Mouse (Mus musculus) heart, embryonic 10.5 days (tissue): ENCODE data around the gene Dpysl5. TPM values are rescaled to one million over a fixed set of nuclear protein-coding genes. Genes with fewer than 3 reads are reported as not detected.
A peak's percentile ranks its signal among the peaks of the same experiment; 100 is the strongest.

ENCODE experiments used
- DNase-seq: peaks from one replicate; pipeline ENCODE4 v3.0.0-alpha.2; 2017; ENCODE audit warnings: low spot score
- H3K27ac ChIP-seq: fragments of 300-500 bp; sonication (generic); 2 replicates; pipeline ENCODE4 v1.5.1; 2016; ENCODE audit warnings: mild to moderate bottlenecking
- H3K27me3 ChIP-seq: fragments of 300-500 bp; sonication (generic); 2 replicates; pipeline ENCODE4 v1.6.1; 2016; ENCODE audit warnings: mild to moderate bottlenecking; ENCODE audit not compliant: poor library complexity, insufficient read depth, severe bottlenecking
- H3K36me3 ChIP-seq: fragments of 300-500 bp; sonication (generic); 2 replicates; pipeline ENCODE4 v1.6.1; 2016; ENCODE audit warnings: mild to moderate bottlenecking, moderate library complexity
- H3K4me1 ChIP-seq: fragments of 300-500 bp; sonication (generic); 2 replicates; pipeline ENCODE4 v1.6.1; 2016; ENCODE audit warnings: mild to moderate bottlenecking
- H3K4me3 ChIP-seq: fragments of 300-500 bp; sonication (generic); 2 replicates; pipeline ENCODE4 v1.5.1; 2016; ENCODE audit warnings: mild to moderate bottlenecking, moderate library complexity
- H3K9me3 ChIP-seq: fragments of 300-500 bp; sonication (generic); 2 replicates; pipeline ENCODE4 v1.6.1; 2016; ENCODE audit warnings: mild to moderate bottlenecking, moderate library complexity
- WGBS: fragments of 180-500 bp; shearing (Covaris S2); methylation state at CpG from one replicate; pipeline ENCODE4 v1.1.7; 2016; 5-methylcytosine and 5-hydroxymethylcytosine counted together
- polyA plus RNA-seq: library from polyadenylated mRNA; unstranded; fragments of >200 nt; fragmentation: Nextera tagmentation; extraction: Ambion mirVana; gene quantifications from 2 replicates; pipeline ENCODE4 v1.2.1, GENCODE M21; 2016

Gene Dpysl5
- polyA plus RNA-seq, 1 experiment from 2014 or later = 5.6 TPM

DNA sequence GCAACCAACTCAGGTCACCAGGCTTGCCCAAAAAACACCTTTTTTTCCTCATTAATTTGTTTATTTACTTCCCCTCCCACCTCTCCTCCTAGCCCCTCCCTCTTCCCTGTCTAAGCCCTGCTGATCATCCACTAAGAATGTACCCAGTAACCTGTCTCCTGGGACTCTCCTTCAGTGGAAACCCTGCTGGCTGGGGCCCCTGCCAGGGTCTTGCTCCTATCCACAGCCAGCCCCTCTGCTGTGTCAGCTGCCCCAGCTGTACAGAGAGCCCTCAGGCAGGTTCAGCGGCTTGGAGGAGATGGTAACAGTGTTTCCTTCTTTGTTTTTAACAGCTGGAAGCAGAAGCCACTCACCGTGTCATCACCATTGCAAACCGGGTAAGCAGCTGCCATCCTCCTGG is 69.8 kb downstream of the Dpysl5 start:
- H3K36me3 ChIP-seq = no peaks in the 10 kb centered on the region
- no peak overlapping the region; the same call in 1 of the 2 replicates for H3K27ac ChIP-seq
- DNase-seq = no peak

DNA sequence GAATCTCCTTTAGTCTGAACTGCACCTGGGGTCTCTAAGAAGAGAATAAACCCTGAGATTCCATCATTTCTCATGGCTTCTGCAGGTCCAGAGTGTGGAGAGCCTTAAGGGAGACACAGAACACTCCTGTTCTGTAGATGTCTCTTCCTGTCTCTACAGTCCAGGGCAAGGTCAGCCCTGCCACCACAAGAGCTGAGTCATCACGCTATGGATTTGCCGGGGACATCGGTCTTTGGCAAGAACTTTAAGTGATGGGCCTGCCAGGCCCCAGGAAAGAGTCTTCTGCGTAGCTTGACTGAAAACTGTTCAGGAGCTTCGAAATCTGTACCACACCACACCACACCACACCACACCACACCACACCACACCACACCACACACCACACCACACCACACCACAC is 76.0 kb downstream of the Dpysl5 start:
- no peak for DNase-seq
- Histone ChIP-seq H3K4me1 (peaks cover 4% of the 10 kb centered on the region; the same call in 1 of the 2 replicates), H3K9me3 (no peaks in the 10 kb centered on the region), H3K36me3 (no peaks in the 10 kb centered on the region), H3K27ac (no peak overlapping the region), H3K27me3 (0 out of 2 replicates have a peak, but pooled peaks cover 5% of the 10 kb centered on the region), H3K4me3 (no peak overlapping the region)
- WGBS = 90% methylated on average over 5 of the region's 5 CpGs

More for the DNA sequence above, 69.8 kb downstream of the Dpysl5 start:
- WGBS = 76% methylated on average over 3 of the region's 3 CpGs
- H3K9me3 ChIP-seq = no peaks in the 10 kb centered on the region
- peaks cover 9% of the 10 kb centered on the region; the same call in 1 of the 2 replicates for H3K4me1 ChIP-seq
- no peak overlapping the region for H3K4me3 ChIP-seq
- no peaks in the 10 kb centered on the region for H3K27me3 ChIP-seq

DNA sequence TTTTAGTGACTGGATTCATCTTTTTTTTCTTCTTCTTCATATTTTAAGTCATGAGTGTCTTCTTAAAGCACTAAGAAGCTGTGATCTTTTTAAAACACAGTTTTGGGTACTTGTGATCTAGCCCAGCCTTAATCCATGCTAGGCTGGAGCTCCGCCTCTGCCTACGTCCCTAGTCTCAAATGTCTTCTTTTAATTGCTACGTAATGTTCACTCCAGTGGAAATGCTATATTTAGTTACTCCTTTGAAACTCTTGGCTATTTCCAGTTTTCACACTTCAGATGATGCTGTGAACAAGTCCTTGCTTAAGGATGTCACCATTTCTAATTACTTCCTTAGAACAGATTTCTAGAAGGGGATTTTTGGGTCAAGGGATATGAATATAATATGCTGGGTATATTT is 78.7 kb downstream of the Dpysl5 start:
- Histone ChIP-seq H3K9me3 (no peaks in the 10 kb centered on the region), H3K27me3 (0 out of 2 replicates have a peak, but pooled peaks cover 5% of the 10 kb centered on the region), H3K4me3 (no peak overlapping the region), H3K27ac (no peak overlapping the region), H3K4me1 (peaks cover 4% of the 10 kb centered on the region), H3K36me3 (no peaks in the 10 kb centered on the region)
- WGBS = 71% methylated on average over 3 of the region's 3 CpGs
- DNase-seq = no peak

DNA sequence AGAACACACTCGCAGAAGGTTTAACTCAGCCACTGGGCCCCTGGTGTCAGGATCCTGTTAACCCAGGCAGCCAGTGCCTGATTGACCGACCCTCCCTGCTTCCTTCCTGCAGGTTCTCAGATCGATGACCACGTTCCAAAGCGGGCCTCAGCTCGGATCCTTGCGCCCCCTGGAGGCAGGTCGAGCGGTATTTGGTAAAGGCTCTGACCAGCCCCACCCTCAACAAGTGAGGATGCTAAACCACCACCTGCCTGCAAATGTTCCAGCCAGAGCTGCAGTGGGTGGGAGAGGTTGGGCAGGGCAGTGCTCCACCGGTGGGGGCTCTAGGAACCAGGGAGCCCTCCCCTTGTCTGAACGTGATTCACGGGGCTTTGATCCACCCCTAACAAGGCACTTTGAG is 84.8 kb downstream of the Dpysl5 start:
- no peaks in the 10 kb centered on the region for H3K36me3 ChIP-seq
- no peak overlapping the region for H3K27ac ChIP-seq
- WGBS = 16% methylated on average over 12 of the region's 12 CpGs
- 0 out of 2 replicates have a peak, but pooled peaks cover 3% of the 10 kb centered on the region for H3K27me3 ChIP-seq
- H3K4me1 ChIP-seq = peaks cover 20% of the 10 kb centered on the region
- peak; percentile 92 for DNase-seq
- no peaks in the 10 kb centered on the region for H3K9me3 ChIP-seq
- H3K4me3 ChIP-seq = no peak overlapping the region

DNA sequence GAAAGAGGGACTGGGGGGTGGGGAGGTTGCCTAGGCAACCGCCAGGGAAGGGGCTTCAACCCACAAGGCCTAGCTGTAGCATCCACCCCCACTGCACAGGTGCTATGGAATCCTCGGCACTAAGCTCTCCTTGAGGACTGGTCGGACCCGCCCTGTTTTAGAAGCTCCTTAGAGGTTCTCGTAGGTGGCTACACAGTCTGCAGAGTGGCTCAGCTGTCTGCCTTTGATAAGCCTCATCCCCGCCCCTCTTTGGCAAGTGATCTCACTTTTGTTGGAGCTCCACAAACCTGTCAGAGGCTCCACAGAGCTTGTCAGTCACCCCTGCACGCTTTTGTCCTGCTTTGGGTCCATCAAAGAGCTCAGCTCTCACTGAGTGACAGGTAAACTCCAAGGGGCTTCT is 86.1 kb downstream of the Dpysl5 start:
- WGBS = 45% methylated on average over 7 of the region's 7 CpGs
- Histone ChIP-seq H3K4me3 (no peak overlapping the region), H3K36me3 (no peaks in the 10 kb centered on the region), H3K9me3 (no peaks in the 10 kb centered on the region), H3K27me3 (no peaks in the 10 kb centered on the region), H3K4me1 (peaks cover 18% of the 10 kb centered on the region), H3K27ac (no peak overlapping the region)
- no peak for DNase-seq

DNA sequence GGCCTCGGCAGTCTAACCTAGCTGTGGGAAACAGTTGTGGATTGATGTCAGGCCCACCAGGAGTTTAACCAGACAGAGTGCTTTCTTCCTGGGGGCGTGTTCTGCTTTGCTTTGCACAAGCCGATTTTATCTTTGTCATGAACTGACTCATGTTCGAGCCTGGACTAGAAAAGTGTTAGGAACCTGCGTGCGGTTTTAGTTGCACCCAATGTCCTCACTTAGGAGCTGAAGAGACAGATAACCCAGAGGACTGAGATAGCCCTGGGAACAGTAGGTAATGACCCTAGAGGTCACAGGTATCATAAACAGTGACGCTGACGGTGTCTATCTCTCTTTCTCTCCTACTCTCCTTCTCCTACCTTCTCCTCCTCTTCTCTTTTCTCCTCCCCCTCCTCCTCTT is 86.6 kb downstream of the Dpysl5 start:
- WGBS = 49% methylated on average over 8 of the region's 8 CpGs
- Histone ChIP-seq H3K4me3 (no peak overlapping the region), H3K9me3 (no peaks in the 10 kb centered on the region), H3K27ac (no peak overlapping the region), H3K27me3 (no peaks in the 10 kb centered on the region), H3K4me1 (peaks cover 18% of the 10 kb centered on the region), H3K36me3 (no peaks in the 10 kb centered on the region)
- no peak for DNase-seq

DNA sequence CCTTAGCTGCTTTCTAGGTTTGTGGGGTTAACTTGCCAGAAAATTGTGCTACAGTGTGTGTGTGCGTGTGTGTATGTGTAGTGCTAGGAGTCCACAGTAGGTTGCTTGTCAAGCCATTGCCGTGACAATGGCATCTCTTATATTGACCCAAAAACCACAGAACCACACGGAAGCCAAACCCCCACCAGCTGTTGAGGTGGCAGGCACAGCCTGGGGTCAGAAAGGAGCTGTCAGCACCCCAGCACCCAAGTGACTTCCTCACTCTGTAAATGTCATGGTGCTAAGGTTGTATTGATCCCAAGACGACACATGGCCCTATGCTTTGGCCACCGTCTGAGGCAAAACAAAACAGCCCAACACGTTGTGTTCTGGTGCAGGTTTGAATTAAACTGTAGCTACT is 87.6 kb downstream of the Dpysl5 start:
- no peaks in the 10 kb centered on the region for H3K27me3 ChIP-seq
- DNase-seq = no peak
- 86% methylated on average over 6 of the region's 6 CpGs for WGBS
- no peak overlapping the region for H3K4me3 ChIP-seq
- no peaks in the 10 kb centered on the region for H3K36me3 ChIP-seq
- H3K9me3 ChIP-seq = no peaks in the 10 kb centered on the region
- no peak overlapping the region for H3K27ac ChIP-seq
- H3K4me1 ChIP-seq = peaks cover 18% of the 10 kb centered on the region

DNA sequence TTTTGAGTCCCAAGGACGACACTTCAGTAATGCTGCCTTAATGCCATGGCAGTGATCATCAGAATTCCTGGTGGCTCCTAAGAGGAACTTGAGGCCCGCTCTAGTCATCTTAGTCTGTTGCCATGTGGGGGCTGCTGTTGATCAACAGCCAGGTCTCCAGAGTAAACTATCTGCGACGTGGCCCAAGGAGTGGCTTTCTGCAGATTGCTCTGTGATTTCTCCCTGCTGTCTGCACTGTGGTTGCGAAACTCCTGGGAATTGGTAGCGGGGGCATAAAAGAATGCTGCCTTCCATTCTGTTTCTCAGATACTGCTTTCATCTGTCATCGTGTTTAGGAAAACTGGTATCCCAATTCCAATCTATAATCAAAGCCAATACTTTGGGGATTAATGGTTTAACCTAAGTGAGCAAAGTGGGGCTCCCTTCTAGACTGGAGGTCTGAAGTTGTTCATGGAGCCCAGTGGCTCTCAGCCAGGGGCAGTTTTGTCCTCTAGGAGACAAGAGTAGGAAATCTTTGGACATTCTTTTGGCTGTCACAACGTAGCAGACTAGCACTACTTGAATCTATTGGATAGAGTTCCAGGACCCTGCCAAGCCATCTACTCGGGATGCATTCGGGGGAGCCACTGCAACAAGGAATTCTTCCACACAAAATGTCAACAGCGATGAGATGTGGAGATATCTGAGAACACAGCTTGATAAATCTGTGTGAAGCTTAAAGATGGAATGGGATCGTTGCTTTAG is 91.5 kb downstream of the Dpysl5 start:
- Histone ChIP-seq H3K4me3 (no peak overlapping the region), H3K4me1 (peaks cover 1% of the 10 kb centered on the region; the same call in 1 of the 2 replicates), H3K27ac (no peak overlapping the region), H3K36me3 (no peaks in the 10 kb centered on the region), H3K9me3 (no peaks in the 10 kb centered on the region), H3K27me3 (no peaks in the 10 kb centered on the region)
- 71% methylated on average over 12 of the region's 12 CpGs for WGBS
- DNase-seq = no peak

DNA sequence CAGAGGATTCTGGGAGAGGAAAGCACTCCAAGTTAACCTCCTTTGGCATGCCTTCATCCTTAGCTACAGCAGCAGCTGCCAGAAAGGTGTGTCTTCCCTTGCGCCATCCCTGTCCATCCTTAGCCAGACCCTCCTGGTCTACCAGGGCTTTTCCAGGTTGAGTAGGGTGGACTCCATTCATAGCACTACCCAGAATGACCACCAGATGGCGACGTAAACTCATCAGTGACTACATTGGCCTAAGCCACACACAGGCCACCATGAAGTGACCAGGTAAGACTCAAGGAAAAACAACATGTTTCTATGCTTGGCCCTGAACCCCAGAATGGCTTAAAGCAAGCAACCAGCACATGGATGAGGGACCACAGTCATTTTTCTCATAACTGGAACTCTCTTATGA is 94.7 kb downstream of the Dpysl5 start:
- H3K4me3 ChIP-seq = no peak overlapping the region
- no peak overlapping the region for H3K27ac ChIP-seq
- H3K36me3 ChIP-seq = no peaks in the 10 kb centered on the region
- 11% methylated on average over 3 of the region's 3 CpGs for WGBS
- no peaks in the 10 kb centered on the region for H3K9me3 ChIP-seq
- H3K27me3 ChIP-seq = peaks cover 10% of the 10 kb centered on the region; the same call in 1 of the 2 replicates
- peak; percentile 91 for DNase-seq
- H3K4me1 ChIP-seq = no peaks in the 10 kb centered on the region

DNA sequence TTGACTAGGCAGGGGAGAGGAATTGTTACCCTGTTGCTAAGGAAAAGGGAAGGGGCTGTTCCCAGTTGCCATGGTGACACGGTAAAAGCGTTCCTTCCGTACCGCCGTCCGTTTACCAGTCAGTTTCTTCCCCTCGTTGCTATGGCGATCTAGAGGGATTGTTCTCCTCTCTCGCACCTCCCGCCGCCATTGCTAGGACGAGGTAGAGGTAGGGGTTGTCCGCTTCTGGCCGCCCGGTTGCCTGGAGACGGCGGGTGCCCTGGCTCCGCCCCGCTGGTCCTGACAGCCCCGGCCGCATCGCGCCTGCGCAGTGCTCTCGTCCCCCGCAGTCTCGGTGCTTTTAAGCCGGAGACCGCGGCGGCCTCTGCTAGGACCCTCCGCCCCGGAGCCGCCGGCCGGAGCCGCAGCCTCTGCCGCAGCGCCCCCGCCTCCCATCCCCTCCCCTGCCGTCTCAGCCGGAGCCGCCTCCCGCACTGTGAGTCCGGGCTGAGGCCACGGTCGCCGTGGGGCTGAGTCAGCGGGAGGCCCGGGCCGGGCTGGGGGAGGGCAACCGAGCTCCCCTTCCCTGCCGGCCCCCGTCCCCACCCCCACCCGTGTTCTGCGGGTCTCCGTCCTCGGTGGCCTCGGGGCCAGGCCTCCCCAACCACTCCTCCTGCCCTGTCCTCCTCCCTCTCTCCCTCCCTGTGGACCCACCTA is 103.2 kb downstream of the Dpysl5 start, which contains the start of gene Mapre3:
Gene Mapre3, plus strand, starts transcription at position 218 of the 696 bp plus-strand sequence.
- Histone ChIP-seq H3K27me3 (peaks cover 25% of the 10 kb centered on the region; the same call in 1 of the 2 replicates), H3K4me1 (peaks cover 22% of the 10 kb centered on the region), H3K4me3 (peak within 1 kb of the TSS; percentile 91), H3K9me3 (no peaks in the 10 kb centered on the region), H3K36me3 (no peaks in the 10 kb centered on the region), H3K27ac (peak within 1 kb of the TSS; percentile 88)
- WGBS = under 1% methylated on average over 58 of the region's 59 CpGs
- peak; percentile 94 for DNase-seq

DNA sequence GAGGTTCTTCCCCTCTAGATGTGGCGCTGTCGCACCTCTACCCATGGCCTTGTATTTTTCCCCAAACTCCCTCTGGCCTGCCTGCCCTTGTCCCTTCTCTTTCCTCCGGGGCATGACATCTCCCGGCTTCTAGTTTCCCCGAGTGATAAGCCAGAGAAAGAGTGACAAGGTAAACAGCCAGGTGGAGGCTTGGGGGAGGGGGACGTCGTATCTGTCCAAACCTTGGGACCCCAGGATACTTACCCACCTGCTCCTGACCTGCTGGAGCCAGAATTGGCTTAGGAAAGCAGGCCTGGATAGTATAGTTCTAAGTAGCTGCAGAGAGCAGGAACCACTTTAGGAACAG is 103.7 kb downstream of the Dpysl5 start:
- Histone ChIP-seq H3K27ac (peak overlapping the region; percentile 88), H3K9me3 (no peaks in the 10 kb centered on the region)
- DNase-seq = no peak

DNA sequence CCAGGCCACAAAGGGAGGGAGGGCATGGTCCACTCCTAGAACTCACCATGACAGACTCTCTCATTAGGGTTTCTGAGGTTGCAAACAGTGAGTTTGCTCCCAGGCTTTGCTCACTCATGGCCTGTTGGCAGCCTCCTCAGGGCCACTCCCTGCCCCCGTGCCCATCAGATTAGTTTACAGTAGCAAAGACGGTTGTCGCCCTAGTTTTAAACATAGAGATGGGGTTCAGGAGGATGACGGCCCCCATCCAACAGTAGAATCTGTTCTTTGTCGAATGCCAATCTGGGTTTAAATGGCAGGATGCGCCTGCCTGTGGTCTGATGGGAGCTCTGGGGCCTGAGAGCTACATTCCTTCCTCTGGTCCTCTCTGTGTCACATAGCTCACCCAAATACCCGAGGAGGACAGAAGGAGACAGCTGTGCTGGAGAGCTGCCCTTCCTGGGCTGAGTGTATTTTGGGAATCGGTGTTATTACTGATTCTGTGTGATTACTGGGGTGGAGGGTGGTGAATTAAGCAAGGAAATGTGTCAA is 105.0 kb downstream of the Dpysl5 start:
- Histone ChIP-seq H3K4me1 (peaks cover 22% of the 10 kb centered on the region), H3K4me3 (no peak overlapping the region), H3K27ac (no peak overlapping the region), H3K27me3 (peaks cover 12% of the 10 kb centered on the region; the same call in 1 of the 2 replicates), H3K9me3 (no peaks in the 10 kb centered on the region), H3K36me3 (no peaks in the 10 kb centered on the region)
- WGBS = 62% methylated on average over 8 of the region's 8 CpGs
- no peak for DNase-seq

More for the DNA sequence above, 103.7 kb downstream of the Dpysl5 start:
- Histone ChIP-seq H3K4me3 (peak overlapping the region; percentile 91), H3K4me1 (peaks cover 22% of the 10 kb centered on the region), H3K36me3 (no peaks in the 10 kb centered on the region), H3K27me3 (peaks cover 25% of the 10 kb centered on the region; the same call in 1 of the 2 replicates)
- WGBS = 6% methylated on average over 7 of the region's 7 CpGs

DNA sequence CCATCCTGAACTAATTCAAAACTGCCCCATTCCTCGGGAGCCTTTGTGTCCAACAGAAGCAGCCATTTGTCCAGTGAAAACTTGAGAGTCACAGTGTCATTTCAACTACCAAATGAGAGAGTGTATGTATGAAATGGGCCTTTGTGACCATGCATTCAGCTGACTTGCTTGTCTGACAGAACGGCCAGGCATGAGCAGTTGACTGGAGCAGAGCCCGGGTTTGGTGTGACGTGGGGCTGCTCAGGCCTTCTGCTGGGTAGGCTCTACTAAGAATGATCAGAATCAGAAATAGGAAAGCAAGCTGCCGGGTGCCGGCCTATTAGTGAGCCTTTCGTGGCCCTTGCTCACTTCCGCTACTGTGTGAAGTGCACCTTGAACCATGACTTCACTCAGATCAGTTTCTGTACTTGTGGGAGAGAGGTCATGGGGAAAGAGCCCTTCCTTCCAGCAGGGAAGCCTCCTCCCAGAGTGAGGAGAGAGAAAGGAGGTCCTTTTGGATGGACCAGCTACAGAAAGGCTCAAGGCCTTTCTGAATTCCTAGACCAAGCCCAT is 107.5 kb downstream of the Dpysl5 start:
- DNase-seq = no peak
- H3K27ac ChIP-seq = no peak overlapping the region
- peaks cover 22% of the 10 kb centered on the region for H3K4me1 ChIP-seq
- H3K36me3 ChIP-seq = no peaks in the 10 kb centered on the region
- WGBS = 90% methylated on average over 8 of the region's 8 CpGs
- H3K4me3 ChIP-seq = no peak overlapping the region
- no peaks in the 10 kb centered on the region for H3K27me3 ChIP-seq
- H3K9me3 ChIP-seq = no peaks in the 10 kb centered on the region
